Mouse (Mus musculus) bone marrow macrophage, adult 2 months (primary cell): ENCODE results near the gene Hsd17b11.

Source experiments
- CTCF ChIP-seq: IDR thresholded peaks from 2 replicates; pipeline ENCODE4 v1.5.1; 2012; ENCODE audit warnings: low read depth, mild to moderate bottlenecking, low read length, moderate library complexity
- POLR2A ChIP-seq: IDR thresholded peaks from 2 replicates; pipeline ENCODE4 v1.6.1; 2012; ENCODE audit warnings: mild to moderate bottlenecking, low read depth, low read length, borderline replicate concordance

GRCm38 (mm10) chr5:104048139-104048538, 26.4 kb upstream of the Hsd17b11 start:
- no peak for TF ChIP-seq CTCF
- TF ChIP-seq POLR2A = no peak
